Mouse (Mus musculus): ENCODE data around the gene Galc.
"Not testable (repeated sequence)": the region's sequence is repeated elsewhere in the genome, so short reads cannot be mapped to it uniquely, and the experiment has no call there.

Galc gene

GRCm38 (mm10) chr12:98255373-98255995 lies 3.8 kb downstream of the Galc start:
- no peak for DNase-seq (ENCODE audit: low read depth, low spot score)

- no peak for DNase-seq (ENCODE audit: low read depth, low spot score)
Measured at GRCm38 (mm10) chr12:98252417-98252816, 6.8 kb downstream of the Galc start.

GRCm38 (mm10) chr12:98250327-98250726 lies 8.9 kb downstream of the Galc start:
- DNase-seq (ENCODE audit: low read depth, low spot score) = no peak

GRCm38 (mm10) chr12:98249671-98250070 lies 9.6 kb downstream of the Galc start:
- no peak for DNase-seq (ENCODE audit: low read depth, low spot score)

- DNase-seq (ENCODE audit: low read depth, low spot score) = no peak
Measured at GRCm38 (mm10) chr12:98246835-98247234, 12.4 kb downstream of the Galc start.

GRCm38 (mm10) chr12:98244865-98245264 lies 14.4 kb downstream of the Galc start:
- DNase-seq (ENCODE audit: low read depth, low spot score) = no peak

GRCm38 (mm10) chr12:98244161-98244560 lies 15.1 kb downstream of the Galc start:
- DNase-seq (ENCODE audit: low read depth, low spot score) = no peak

GRCm38 (mm10) chr12:98238478-98238877 lies 20.8 kb downstream of the Galc start:
- DNase-seq (ENCODE audit: low read depth, low spot score) = not testable (repeated sequence)

GRCm38 (mm10) chr12:98227037-98227436 lies 32.2 kb downstream of the Galc start:
- DNase-seq (ENCODE audit: low read depth, low spot score) = no peak

GRCm38 (mm10) chr12:98223286-98223685 lies 36.0 kb downstream of the Galc start:
- DNase-seq (ENCODE audit: low read depth, low spot score) = no peak

GRCm38 (mm10) chr12:98216432-98216831 lies 42.8 kb downstream of the Galc start:
- DNase-seq (ENCODE audit: low read depth, low spot score) = no peak

GRCm38 (mm10) chr12:98215512-98215911 lies 43.7 kb downstream of the Galc start:
- peak; percentile 12 for DNase-seq (ENCODE audit: low read depth, low spot score)

GRCm38 (mm10) chr12:98214191-98214590 lies 45.1 kb downstream of the Galc start:
- DNase-seq (ENCODE audit: low read depth, low spot score) = no peak

GRCm38 (mm10) chr12:98213791-98214190 lies 45.5 kb downstream of the Galc start:
- no peak for DNase-seq (ENCODE audit: low read depth, low spot score)

GRCm38 (mm10) chr12:98213332-98213731 lies 45.9 kb downstream of the Galc start:
- no peak for DNase-seq (ENCODE audit: low read depth, low spot score)

- DNase-seq (ENCODE audit: low read depth, low spot score) = peak; percentile 58
Measured at GRCm38 (mm10) chr12:98212457-98213175, 46.6 kb downstream of the Galc start.

- no peak for DNase-seq (ENCODE audit: low read depth, low spot score)
Measured at GRCm38 (mm10) chr12:98210495-98210894, 48.8 kb downstream of the Galc start.

- no peak for DNase-seq (ENCODE audit: low read depth, low spot score)
Measured at GRCm38 (mm10) chr12:98208104-98208503, 51.2 kb downstream of the Galc start.

GRCm38 (mm10) chr12:98205450-98206051 lies 53.7 kb downstream of the Galc start:
- DNase-seq (ENCODE audit: low read depth, low spot score) = no peak

GRCm38 (mm10) chr12:98197401-98197800 lies 61.9 kb downstream of the Galc start:
- DNase-seq (ENCODE audit: low read depth, low spot score) = no peak

GRCm38 (mm10) chr12:98190201-98190600 lies 69.1 kb downstream of the Galc start:
- no peak for DNase-seq (ENCODE audit: low read depth, low spot score)

GRCm38 (mm10) chr12:98189096-98189495 lies 70.2 kb downstream of the Galc start:
- DNase-seq (ENCODE audit: low read depth, low spot score) = no peak

All from mesoderm, embryonic 11.5 days (tissue).